Mouse (Mus musculus) heart, postnatal 0 days (tissue): ENCODE measurements around the gene Myoz2. TPM values are rescaled to one million over a fixed set of nuclear protein-coding genes. Genes with fewer than 3 reads are reported as not detected.
A peak's percentile ranks its signal among the peaks of the same experiment; 100 is the strongest.

Source experiments
- ATAC-seq: fragments of 200-750 bp; cut with Nextera tagmentation; 2 replicates; pipeline ENCODE4 v1.8.0; 2017; ENCODE audit warnings: low read depth, moderate number of reproducible peaks, moderate library complexity; ENCODE audit not compliant: insufficient read depth
- DNase-seq: peaks from one replicate; pipeline ENCODE4 v3.0.0-alpha.2; 2016; ENCODE audit warnings: low spot score
- H3K27ac ChIP-seq: fragments of 300-500 bp; sonication (generic); 2 replicates; pipeline ENCODE4 v1.5.1; 2014; ENCODE audit warnings: low read depth, mild to moderate bottlenecking
- H3K27me3 ChIP-seq: fragments of 300-500 bp; sonication (generic); 2 replicates; pipeline ENCODE4 v1.6.1; 2014; ENCODE audit warnings: low read length, mixed read lengths; ENCODE audit not compliant: control insufficient read depth, insufficient read depth
- H3K36me3 ChIP-seq: fragments of 300-500 bp; sonication (generic); replicated peaks from 2 replicates; pipeline ENCODE4 v1.6.1; 2014; ENCODE audit warnings: low read length, mixed read lengths; ENCODE audit not compliant: control insufficient read depth, insufficient read depth
- H3K4me1 ChIP-seq: fragments of 300-500 bp; sonication (generic); 2 replicates; pipeline ENCODE4 v1.6.1; 2014; ENCODE audit warnings: antibody characterized with exemption; ENCODE audit not compliant: control insufficient read depth, insufficient read depth
- H3K4me2 ChIP-seq: fragments of 300-500 bp; sonication (generic); 2 replicates; pipeline ENCODE4 v1.6.1; 2014; ENCODE audit warnings: low read depth, mild to moderate bottlenecking, low read length, moderate library complexity
- H3K4me3 ChIP-seq: fragments of 300-500 bp; sonication (generic); 2 replicates; pipeline ENCODE4 v1.5.1; 2014; ENCODE audit warnings: low read depth, low read length
- H3K9ac ChIP-seq: fragments of 300-500 bp; sonication (generic); replicated peaks from 2 replicates; pipeline ENCODE4 v1.6.1; 2014; ENCODE audit warnings: low read depth, low read length, mixed read lengths
- H3K9me3 ChIP-seq: fragments of 300-500 bp; sonication (generic); replicated peaks from 2 replicates; pipeline ENCODE4 v1.6.1; 2016; ENCODE audit warnings: low read length; ENCODE audit not compliant: control insufficient read depth
- CTCF ChIP-seq: IDR thresholded peaks from 2 replicates; pipeline ENCODE4 v1.5.1; 2016; ENCODE audit warnings: antibody characterized with exemption, control low read depth, low read depth
- EP300 ChIP-seq: IDR thresholded peaks from 2 replicates; pipeline ENCODE4 v1.6.1; 2016; ENCODE audit warnings: antibody characterized with exemption, low read depth
- WGBS: fragments of 180-500 bp; shearing (Covaris S2); extraction: QIAGEN DNeasy Blood & Tissue Kit; methylation state at CpG from one replicate; pipeline ENCODE4 v1.1.7; 2014; 5-methylcytosine and 5-hydroxymethylcytosine counted together
- polyA plus RNA-seq: library from polyadenylated mRNA; unstranded; fragments of >200 nt; fragmentation: Nextera tagmentation; extraction: Ambion mirVana; gene quantifications from 2 replicates; pipeline ENCODE4 v1.2.1, GENCODE M21; 2015
- total RNA-seq: library from RNA; depleted of rRNA; stranded (reverse); fragments of >200 nt; gene quantifications from 2 replicates; pipeline ENCODE4 v1.2.3, GENCODE M21; 2014; ENCODE audit warnings: low replicate concordance

The Myoz2 gene
- total and polyA plus RNA-seq, 2 experiments from 2014 or later = 521 to 591 TPM

GRCm38 (mm10) chr3:123064186-123064585 lies 29.4 kb upstream of the Myoz2 start:
- no peaks in the 10 kb centered on the region for H3K9me3 ChIP-seq
- no peaks in the 10 kb centered on the region for H3K36me3 ChIP-seq
- H3K4me2 ChIP-seq = no peak overlapping the region
- DNase-seq = no peak
- H3K9ac ChIP-seq = no peak overlapping the region
- H3K4me1 ChIP-seq = peaks cover 4% of the 10 kb centered on the region; the same call in 1 of the 2 replicates
- H3K4me3 ChIP-seq = no peak overlapping the region
- TF ChIP-seq CTCF = no peak
- TF ChIP-seq EP300 = no peak
- 52% methylated on average over 5 of the region's 5 CpGs for WGBS
- no peak overlapping the region for H3K27ac ChIP-seq
- ATAC-seq = no peak
- no peaks in the 10 kb centered on the region for H3K27me3 ChIP-seq

DNA sequence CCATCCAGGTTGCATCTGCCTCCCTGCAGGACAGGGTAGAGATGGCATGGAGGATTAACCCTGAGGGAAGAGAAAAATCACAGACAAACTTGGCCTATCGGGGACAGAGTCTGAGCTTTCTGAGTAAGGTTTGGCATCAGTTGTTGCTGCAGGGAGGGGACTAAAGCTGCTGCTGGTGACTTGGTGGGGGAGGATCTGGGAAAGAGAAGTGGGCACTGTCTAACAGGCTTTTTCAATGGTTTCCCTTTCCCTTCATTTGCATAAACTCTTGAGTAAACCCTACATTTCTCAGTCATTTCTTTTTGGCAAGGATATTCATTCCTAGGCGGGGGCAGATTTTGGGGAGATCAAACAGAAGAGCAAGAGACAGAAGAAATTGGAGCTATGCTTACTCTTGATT lies 27.1 kb upstream of the Myoz2 start:
- WGBS = 77% methylated on average over 2 of the region's 2 CpGs
- Histone ChIP-seq H3K4me3 (no peak overlapping the region), H3K36me3 (no peaks in the 10 kb centered on the region), H3K27ac (no peak overlapping the region), H3K9me3 (no peaks in the 10 kb centered on the region), H3K9ac (no peak overlapping the region), H3K27me3 (no peaks in the 10 kb centered on the region), H3K4me1 (peaks cover 4% of the 10 kb centered on the region; the same call in 1 of the 2 replicates), H3K4me2 (no peak overlapping the region)
- DNase-seq (no peak), ATAC-seq (no peak)
- TF ChIP-seq CTCF (no peak), EP300 (no peak)

DNA sequence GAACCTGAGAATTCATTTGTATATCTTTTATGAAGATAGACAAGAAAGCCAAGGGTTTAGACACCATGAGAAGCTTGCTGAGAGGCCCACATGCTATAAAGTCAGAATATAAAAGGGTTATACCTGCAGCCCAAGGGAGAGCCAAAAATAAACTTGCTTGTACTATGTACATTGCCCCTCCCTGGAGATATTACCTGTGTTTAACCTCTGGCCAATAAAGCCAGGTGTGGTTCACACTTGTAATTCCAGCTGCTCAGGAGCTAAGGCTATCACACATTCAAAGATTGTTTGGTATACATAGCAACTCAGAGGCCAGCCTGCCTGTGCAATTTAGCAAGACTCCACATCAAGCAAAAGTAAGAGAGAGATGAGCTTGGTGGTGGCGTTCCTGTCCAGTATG lies 24.0 kb upstream of the Myoz2 start:
- Histone ChIP-seq H3K36me3 (no peaks in the 10 kb centered on the region), H3K9me3 (no peaks in the 10 kb centered on the region), H3K27me3 (no peaks in the 10 kb centered on the region), H3K4me2 (no peak overlapping the region), H3K9ac (no peak overlapping the region), H3K27ac (no peak overlapping the region), H3K4me1 (peaks cover 6% of the 10 kb centered on the region; the same call in 1 of the 2 replicates), H3K4me3 (no peak overlapping the region)
- DNase-seq (no peak), ATAC-seq (no peak)
- 79% methylated on average over 1 of the region's 1 CpGs for WGBS
- TF ChIP-seq CTCF = no peak
- no peak for TF ChIP-seq EP300

DNA sequence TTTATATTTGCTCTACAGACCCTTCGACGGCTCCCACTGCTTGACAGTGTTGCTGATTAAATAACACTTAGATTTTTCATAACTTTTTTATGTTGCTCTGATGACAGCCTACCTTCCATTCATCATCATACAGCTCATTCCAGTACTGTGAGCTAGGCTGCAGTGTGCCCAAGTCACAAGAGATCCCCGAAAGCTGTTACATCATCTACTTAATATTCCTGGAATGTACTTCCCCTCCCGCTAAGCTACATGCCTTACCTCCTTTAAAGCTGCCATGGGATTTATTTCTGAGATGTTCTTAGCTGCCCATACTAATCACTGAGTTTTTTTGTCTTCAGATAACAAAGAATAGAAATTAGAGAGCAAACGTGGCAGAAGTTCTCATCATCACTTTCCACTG lies 19.4 kb upstream of the Myoz2 start:
- H3K4me1 ChIP-seq = peaks cover 6% of the 10 kb centered on the region; the same call in 1 of the 2 replicates
- H3K27ac ChIP-seq = no peak overlapping the region
- no peaks in the 10 kb centered on the region for H3K36me3 ChIP-seq
- 25% methylated on average over 5 of the region's 5 CpGs for WGBS
- H3K4me2 ChIP-seq = no peak overlapping the region
- H3K9me3 ChIP-seq = 0 out of 2 replicates have a peak, but pooled peaks cover 4% of the 10 kb centered on the region
- DNase-seq = no peak
- TF ChIP-seq CTCF (no peak), EP300 (no peak)
- no peaks in the 10 kb centered on the region for H3K27me3 ChIP-seq
- H3K4me3 ChIP-seq = no peak overlapping the region
- peak; percentile 27; the same call in 1 of the 2 replicates for ATAC-seq
- H3K9ac ChIP-seq = no peak overlapping the region

- no peak overlapping the region for H3K4me3 ChIP-seq
- ATAC-seq = peak; percentile 51; the same call in 1 of the 2 replicates
- WGBS = 58% methylated on average over 8 of the region's 8 CpGs
Measured at GRCm38 (mm10) chr3:123053192-123053938, 18.6 kb upstream of the Myoz2 start.

GRCm38 (mm10) chr3:123042308-123042707 lies 7.5 kb upstream of the Myoz2 start:
- H3K27ac ChIP-seq = no peak overlapping the region
- 59% methylated on average over 1 of the region's 1 CpGs for WGBS
- no peaks in the 10 kb centered on the region for H3K4me1 ChIP-seq
- ATAC-seq (no peak), DNase-seq (no peak)
- no peaks in the 10 kb centered on the region for H3K9me3 ChIP-seq
- no peak overlapping the region for H3K9ac ChIP-seq
- no peak overlapping the region for H3K4me2 ChIP-seq
- H3K36me3 ChIP-seq = no peaks in the 10 kb centered on the region
- no peak for TF ChIP-seq EP300
- TF ChIP-seq CTCF = no peak
- no peak overlapping the region for H3K4me3 ChIP-seq
- H3K27me3 ChIP-seq = no peaks in the 10 kb centered on the region

More at GRCm38 (mm10) chr3:123053192-123053938, 18.6 kb upstream of the Myoz2 start:
- TF ChIP-seq CTCF (no peak), EP300 (no peak)
- Histone ChIP-seq H3K36me3 (no peaks in the 10 kb centered on the region), H3K4me2 (no peak overlapping the region), H3K9ac (no peak overlapping the region), H3K27me3 (no peaks in the 10 kb centered on the region), H3K27ac (no peak overlapping the region), H3K9me3 (0 out of 2 replicates have a peak, but pooled peaks cover 5% of the 10 kb centered on the region), H3K4me1 (peaks cover 6% of the 10 kb centered on the region; the same call in 1 of the 2 replicates)
- no peak for DNase-seq
